Mouse (Mus musculus) midbrain, postnatal 0 days (tissue): ENCODE measurements at regions not wholly inside any gene's neighbourhood (a gene's known extent, or its start where the extent isn't known, plus 50 kb on each side); places are given as distances from the start of the nearest gene placed in this dataset.

Source experiments
- ATAC-seq: fragments of 200-750 bp; cut with Nextera tagmentation; 2 replicates; pipeline ENCODE4 v1.8.0; 2017; ENCODE audit warnings: moderate number of reproducible peaks, mild to moderate bottlenecking, moderate TSS enrichment, moderate library complexity; ENCODE audit not compliant: low FRiP score
- DNase-seq: peaks from one replicate; pipeline ENCODE4 v3.0.0-alpha.2; 2015; ENCODE audit warnings: low spot score
- H3K27ac ChIP-seq: fragments of 300-500 bp; sonication (generic); 2 replicates; pipeline ENCODE4 v1.5.1; 2014; ENCODE audit warnings: low read depth, mild to moderate bottlenecking, low read length, mixed read lengths
- H3K27me3 ChIP-seq: fragments of 300-500 bp; sonication (generic); 2 replicates; pipeline ENCODE4 v1.6.1; 2014; ENCODE audit warnings: low read length, control low read depth, mixed read lengths; ENCODE audit not compliant: insufficient read depth
- H3K36me3 ChIP-seq: fragments of 300-500 bp; sonication (generic); 2 replicates; pipeline ENCODE4 v1.6.1; 2014; ENCODE audit warnings: low read length, control low read depth, mixed read lengths; ENCODE audit not compliant: insufficient read depth
- H3K4me1 ChIP-seq: fragments of 300-500 bp; sonication (generic); 2 replicates; pipeline ENCODE4 v1.6.1; 2014; ENCODE audit warnings: mild to moderate bottlenecking, control low read depth, antibody characterized with exemption, low read length, mixed read lengths; ENCODE audit not compliant: insufficient read depth
- H3K4me2 ChIP-seq: fragments of 300-500 bp; sonication (generic); 2 replicates; pipeline ENCODE4 v1.6.1; 2014; ENCODE audit warnings: low read depth, mild to moderate bottlenecking, low read length, mixed read lengths; ENCODE audit not compliant: poor library complexity, severe bottlenecking
- H3K4me3 ChIP-seq: fragments of 300-500 bp; sonication (generic); 2 replicates; pipeline ENCODE4 v1.5.1; 2014; ENCODE audit warnings: low read depth, mild to moderate bottlenecking, low read length, moderate library complexity
- H3K9ac ChIP-seq: fragments of 300-500 bp; sonication (generic); replicated peaks from 2 replicates; pipeline ENCODE4 v1.6.1; 2014; ENCODE audit warnings: mild to moderate bottlenecking, low read length, moderate library complexity, mixed read lengths; ENCODE audit not compliant: poor library complexity, severe bottlenecking
- H3K9me3 ChIP-seq: fragments of 300-500 bp; sonication (generic); 2 replicates; pipeline ENCODE4 v1.6.1; 2016; ENCODE audit warnings: low read length, control low read depth
- CTCF ChIP-seq: IDR thresholded peaks from 2 replicates; pipeline ENCODE4 v1.5.1; 2016; ENCODE audit warnings: antibody characterized with exemption, mild to moderate bottlenecking
- WGBS: fragments of 180-500 bp; shearing (Covaris S2); extraction: QIAGEN DNeasy Blood & Tissue Kit; methylation state at CpG from one replicate; pipeline ENCODE4 v1.1.7; 2014; 5-methylcytosine and 5-hydroxymethylcytosine counted together

DNA sequence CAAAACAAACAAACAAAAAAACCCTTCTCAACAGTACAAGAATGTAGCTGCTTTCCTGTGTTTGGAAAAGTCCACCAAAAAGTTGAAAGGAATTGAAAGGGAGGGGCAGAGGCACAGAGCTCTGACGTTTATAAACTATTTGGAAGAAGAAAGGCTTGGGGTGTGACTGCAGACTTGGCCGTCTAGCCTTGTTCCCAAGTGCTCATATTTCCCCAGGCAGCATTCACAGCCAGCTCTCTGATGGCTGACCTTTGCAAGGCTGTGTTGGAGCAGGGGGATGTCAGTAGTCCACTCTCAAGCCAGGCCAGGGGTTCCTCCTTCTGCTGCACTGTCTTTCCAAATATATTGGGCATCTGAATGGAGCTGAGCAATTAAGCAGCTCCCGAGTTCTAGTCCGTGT lies 534.5 kb downstream of the 1700129C05Rik start:
- H3K4me2 ChIP-seq = no peak overlapping the region
- WGBS = 59% methylated on average over 4 of the region's 4 CpGs
- ATAC-seq (no peak), DNase-seq (no peak)
- no peaks in the 10 kb centered on the region for H3K36me3 ChIP-seq
- H3K27ac ChIP-seq = no peak overlapping the region
- no peak overlapping the region for H3K9ac ChIP-seq
- no peaks in the 10 kb centered on the region for H3K4me1 ChIP-seq
- no peak for TF ChIP-seq CTCF
- no peak overlapping the region for H3K4me3 ChIP-seq
- no peaks in the 10 kb centered on the region for H3K9me3 ChIP-seq
- H3K27me3 ChIP-seq = no peaks in the 10 kb centered on the region

- WGBS = 47% methylated on average over 2 of the region's 2 CpGs
Observed at GRCm38 (mm10) chr14:58607734-58608133, 535.0 kb downstream of the 1700129C05Rik start.

GRCm38 (mm10) chr14:58605529-58605928 lies 535.2 kb downstream of the Fgf9 start:
- ATAC-seq = no peak
- no peaks in the 10 kb centered on the region for H3K36me3 ChIP-seq
- TF ChIP-seq CTCF = peak; percentile 59

More at GRCm38 (mm10) chr14:58607734-58608133, 535.0 kb downstream of the 1700129C05Rik start:
- TF ChIP-seq CTCF = no peak
- Histone ChIP-seq H3K4me2 (no peak overlapping the region), H3K9me3 (no peaks in the 10 kb centered on the region), H3K27me3 (no peaks in the 10 kb centered on the region), H3K36me3 (no peaks in the 10 kb centered on the region), H3K27ac (no peak overlapping the region), H3K4me1 (no peaks in the 10 kb centered on the region), H3K9ac (no peak overlapping the region), H3K4me3 (no peak overlapping the region)
- ATAC-seq = no peak
- no peak for DNase-seq

GRCm38 (mm10) chr14:58598867-58599266 lies 528.5 kb downstream of the Fgf9 start:
- Histone ChIP-seq H3K4me2 (no peak overlapping the region), H3K4me1 (no peaks in the 10 kb centered on the region), H3K27ac (no peak overlapping the region), H3K27me3 (no peaks in the 10 kb centered on the region), H3K9ac (no peak overlapping the region), H3K36me3 (no peaks in the 10 kb centered on the region), H3K9me3 (no peaks in the 10 kb centered on the region), H3K4me3 (no peak overlapping the region)
- DNase-seq (no peak), ATAC-seq (no peak)
- TF ChIP-seq CTCF = no peak
- 66% methylated on average over 3 of the region's 3 CpGs for WGBS

More at GRCm38 (mm10) chr14:58605529-58605928, 535.2 kb downstream of the Fgf9 start:
- Histone ChIP-seq H3K27me3 (no peaks in the 10 kb centered on the region), H3K4me1 (no peaks in the 10 kb centered on the region), H3K27ac (no peak overlapping the region), H3K9me3 (no peaks in the 10 kb centered on the region), H3K4me2 (no peak overlapping the region), H3K9ac (no peak overlapping the region), H3K4me3 (no peak overlapping the region)
- no peak for DNase-seq
- WGBS = 56% methylated on average over 4 of the region's 4 CpGs

DNA sequence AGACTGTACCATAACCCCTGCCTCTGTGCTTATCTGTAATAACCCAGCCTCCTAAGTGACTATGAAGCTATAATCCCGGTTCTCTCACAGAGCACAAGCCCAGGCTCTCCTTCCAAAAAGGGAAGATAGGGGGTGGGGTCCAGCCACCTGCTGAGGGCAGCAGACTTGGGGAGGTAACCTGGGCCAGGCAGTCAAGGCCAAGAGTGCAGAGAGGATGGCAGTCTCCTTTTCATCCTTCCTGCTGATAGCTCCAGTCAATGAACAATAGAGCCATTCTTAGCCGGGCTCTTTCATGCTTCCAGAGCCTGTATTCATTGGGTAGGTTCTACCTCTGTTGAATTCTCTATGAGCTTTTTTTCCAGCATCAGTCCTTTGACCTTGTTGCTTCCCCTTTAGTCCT lies 527.5 kb downstream of the Fgf9 start:
- Histone ChIP-seq H3K27ac (no peak overlapping the region), H3K9me3 (no peaks in the 10 kb centered on the region), H3K4me3 (no peak overlapping the region), H3K9ac (no peak overlapping the region), H3K36me3 (no peaks in the 10 kb centered on the region), H3K27me3 (no peaks in the 10 kb centered on the region), H3K4me2 (no peak overlapping the region), H3K4me1 (no peaks in the 10 kb centered on the region)
- DNase-seq = no peak
- WGBS = 24% methylated on average over 2 of the region's 2 CpGs
- no peak for TF ChIP-seq CTCF
- ATAC-seq = no peak

DNA sequence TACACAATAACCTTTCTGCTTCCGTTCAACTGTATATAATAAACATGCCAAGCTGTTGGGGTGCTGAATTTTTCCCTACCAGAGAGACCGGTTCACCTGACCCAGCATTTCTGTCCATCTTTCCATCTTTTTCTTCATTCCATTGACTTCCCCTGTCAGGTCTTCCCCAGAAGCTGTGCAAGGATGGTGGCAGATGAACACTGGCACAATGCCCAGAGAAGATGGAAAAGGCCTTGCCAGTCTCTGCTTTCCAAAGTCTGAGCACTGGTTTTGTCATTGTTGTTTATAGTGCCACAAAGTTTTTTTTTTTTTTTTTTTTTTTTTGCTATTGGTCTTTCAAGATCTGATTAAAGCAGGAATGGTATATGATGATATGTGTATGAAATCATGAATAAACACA lies 526.6 kb downstream of the Fgf9 start:
- Histone ChIP-seq H3K4me1 (no peaks in the 10 kb centered on the region), H3K4me2 (no peak overlapping the region), H3K9ac (no peak overlapping the region), H3K27me3 (no peaks in the 10 kb centered on the region), H3K27ac (no peak overlapping the region), H3K36me3 (no peaks in the 10 kb centered on the region), H3K4me3 (no peak overlapping the region), H3K9me3 (no peaks in the 10 kb centered on the region)
- WGBS = 98% methylated on average over 2 of the region's 2 CpGs
- no peak for TF ChIP-seq CTCF
- ATAC-seq (no peak), DNase-seq (peak; percentile 36)

DNA sequence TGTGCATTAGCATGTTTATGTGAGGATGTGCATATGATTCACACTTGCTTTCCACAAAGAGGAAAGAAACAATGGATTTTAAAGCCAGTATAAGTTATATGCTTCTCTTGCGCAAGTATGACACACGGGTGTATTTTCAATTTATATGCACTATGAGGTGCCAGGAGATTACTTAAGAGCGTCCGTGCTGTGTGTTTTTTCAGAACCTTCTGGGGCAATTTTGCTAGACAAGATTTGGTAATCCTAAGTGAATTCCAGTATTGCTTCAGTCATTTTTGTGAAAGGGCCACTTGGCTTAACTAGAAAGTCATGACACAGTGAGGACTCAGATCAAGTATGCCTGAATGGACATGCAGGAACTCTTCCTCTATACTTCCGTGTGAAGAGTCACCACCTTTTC lies 511.5 kb downstream of the Fgf9 start:
- Histone ChIP-seq H3K27ac (no peak overlapping the region), H3K9ac (no peak overlapping the region), H3K27me3 (no peaks in the 10 kb centered on the region), H3K36me3 (no peaks in the 10 kb centered on the region), H3K4me2 (no peak overlapping the region), H3K4me1 (no peaks in the 10 kb centered on the region), H3K4me3 (no peak overlapping the region), H3K9me3 (no peaks in the 10 kb centered on the region)
- ATAC-seq (no peak), DNase-seq (no peak)
- TF ChIP-seq CTCF = no peak
- 93% methylated on average over 5 of the region's 5 CpGs for WGBS
